Mouse (Mus musculus) erythroblast, embryonic 14.5 days (primary cell): ENCODE data around the gene Slc39a5.

Experiments used
- GATA1 ChIP-seq: IDR thresholded peaks from 2 replicates; pipeline ENCODE4 v1.6.1; 2012; ENCODE audit warnings: low read length, inconsistent platforms, mixed read lengths
- TAL1 ChIP-seq: IDR thresholded peaks from 3 replicates; pipeline ENCODE4 v1.6.1; 2012; ENCODE audit warnings: low read length, inconsistent platforms, mixed read lengths

DNA sequence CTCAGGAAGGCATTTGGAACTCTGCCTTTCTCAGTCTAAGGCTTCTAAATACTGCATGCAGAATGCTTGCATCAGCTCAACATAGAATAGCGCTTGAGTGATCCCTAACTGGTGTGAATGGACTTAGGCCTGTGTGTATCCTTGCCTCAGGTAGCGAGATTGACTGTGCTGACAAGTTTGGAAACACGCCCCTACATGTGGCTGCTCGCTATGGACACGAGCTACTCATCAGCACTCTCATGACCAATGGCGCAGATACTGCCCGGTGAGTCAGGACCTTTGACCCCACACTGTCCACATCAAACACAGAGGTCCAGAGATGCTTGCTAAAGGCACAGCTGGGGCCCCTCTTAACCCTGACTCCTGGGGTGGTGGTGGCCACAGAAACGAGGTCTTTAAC is 18.5 kb downstream of the Slc39a5 start:
- TF ChIP-seq GATA1 (no peak), TAL1 (no peak)
